Mouse (Mus musculus) thymus, postnatal 25 days (tissue): ENCODE measurements around the gene H1foo.

Experiments used
- DNase-seq: peaks from one replicate; pipeline ENCODE4 v3.0.0; 2022

Gene H1foo

GRCm38 (mm10) chr6:115989607-115990006, 44.9 kb downstream of the H1foo start:
- DNase-seq = peak; percentile 86

GRCm38 (mm10) chr6:115990056-115990455, 45.3 kb downstream of the H1foo start:
- DNase-seq = no peak

GRCm38 (mm10) chr6:115990479-115990878, 45.7 kb downstream of the H1foo start:
- peak; percentile 45 for DNase-seq

GRCm38 (mm10) chr6:115991108-115991880, 46.6 kb downstream of the H1foo start:
- DNase-seq = peak; percentile 43

GRCm38 (mm10) chr6:115991881-115992620, 47.3 kb downstream of the H1foo start:
- DNase-seq = peak; percentile 42

- peak; percentile 46 for DNase-seq
Measured at GRCm38 (mm10) chr6:115992981-115993380, 48.2 kb downstream of the H1foo start.

GRCm38 (mm10) chr6:115993463-115994145, 48.9 kb downstream of the H1foo start:
- DNase-seq = peak; percentile 61

- no peak for DNase-seq
Measured at GRCm38 (mm10) chr6:115994146-115994876, 49.6 kb downstream of the H1foo start.

- peak; percentile 97 for DNase-seq
Measured at GRCm38 (mm10) chr6:115994877-115995520, 50.3 kb downstream of the H1foo start, which contains the start of gene Plxnd1. Gene Plxnd1, minus strand, starts transcription at chr6:115995005.

- DNase-seq = peak; percentile 51
Measured at GRCm38 (mm10) chr6:115995531-115995941, 50.8 kb downstream of the H1foo start.

GRCm38 (mm10) chr6:115996171-115996851, 51.6 kb downstream of the H1foo start:
- DNase-seq = peak; percentile 77

- no peak for DNase-seq
Measured at GRCm38 (mm10) chr6:115997726-115998311, 53.1 kb downstream of the H1foo start.

- no peak for DNase-seq
Measured at GRCm38 (mm10) chr6:115998758-115999157, 54.0 kb downstream of the H1foo start.

GRCm38 (mm10) chr6:115999227-115999626, 54.5 kb downstream of the H1foo start:
- DNase-seq = no peak
